Mouse (Mus musculus): Measurements from ENCODE around the gene Gm49027. TPM values are rescaled to one million over a fixed set of nuclear protein-coding genes. Genes with fewer than 3 reads are reported as not detected.

Gene Gm49027
- polyA plus RNA-seq (2012; fragmentation: generic; extraction: Trizol) = under 1 TPM in 1 of 2 experiments, not detected in 1; 0.08 TPM

DNA sequence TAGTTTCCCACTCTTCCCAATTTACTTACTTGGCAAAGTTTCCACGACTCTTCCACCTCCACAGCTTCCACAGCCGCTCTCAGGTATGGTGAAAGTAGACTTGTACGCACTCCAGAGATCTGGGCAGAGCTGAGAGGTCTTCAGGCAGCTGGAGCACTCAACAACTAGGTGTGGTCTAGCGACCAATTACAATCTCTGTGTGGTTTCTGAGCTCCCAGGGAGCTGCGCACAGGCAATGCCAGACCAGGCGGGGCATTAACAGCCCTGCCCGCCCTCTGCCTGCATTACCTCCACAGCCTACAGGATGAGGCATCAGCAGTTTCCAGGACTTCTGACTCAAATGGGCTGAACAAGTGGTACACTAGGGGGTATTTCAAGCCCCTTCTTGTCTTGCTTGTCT, at the start of gene Gm49027:
Gene Gm49027, minus strand, starts transcription at position 208 of the 400 bp plus-strand sequence.

DNA sequence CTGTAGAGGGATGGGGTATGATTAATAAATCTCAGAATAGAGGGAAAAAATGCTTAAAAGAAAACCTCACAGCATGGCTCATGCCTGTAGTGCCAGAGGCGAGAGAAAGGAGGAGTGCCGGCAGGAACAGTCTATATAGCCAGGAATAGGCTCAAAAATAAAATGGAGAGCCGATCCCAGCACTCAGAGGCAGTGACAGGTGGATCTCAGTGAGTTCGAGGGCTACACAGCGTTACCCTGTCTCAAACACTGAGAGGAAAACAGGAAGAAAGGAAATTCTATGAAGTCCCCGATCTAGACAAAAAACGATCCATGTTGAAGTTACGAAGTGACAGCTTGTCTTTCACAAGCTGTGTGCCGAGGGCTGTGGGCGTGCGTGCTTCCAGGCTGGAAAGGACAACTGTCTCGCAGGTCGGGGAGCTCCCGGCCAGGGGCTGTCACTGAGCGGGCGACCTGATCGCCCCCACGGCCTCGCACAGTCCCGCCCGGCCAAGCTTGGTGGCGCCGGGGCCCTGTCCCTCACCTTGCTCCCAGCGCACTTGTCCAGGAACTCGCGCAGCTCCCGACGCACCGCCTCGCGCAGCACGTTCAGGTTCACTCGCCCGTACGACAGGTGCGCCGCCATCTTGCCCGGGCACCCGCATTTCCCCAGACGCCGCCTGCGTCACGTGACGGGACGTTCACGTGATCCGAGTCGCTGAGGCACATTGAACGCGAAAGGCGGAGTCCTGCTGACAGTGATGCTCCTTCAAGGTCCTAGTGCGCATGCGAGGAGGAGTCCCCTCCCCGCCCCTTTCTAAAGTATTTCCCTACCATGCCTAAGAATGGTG, 47.3 kb upstream of the Gm49027 start, which contains the start of gene Vps33a:
Gene Vps33a, minus strand, starts transcription at position 682 of the 830 bp plus-strand sequence.

DNA sequence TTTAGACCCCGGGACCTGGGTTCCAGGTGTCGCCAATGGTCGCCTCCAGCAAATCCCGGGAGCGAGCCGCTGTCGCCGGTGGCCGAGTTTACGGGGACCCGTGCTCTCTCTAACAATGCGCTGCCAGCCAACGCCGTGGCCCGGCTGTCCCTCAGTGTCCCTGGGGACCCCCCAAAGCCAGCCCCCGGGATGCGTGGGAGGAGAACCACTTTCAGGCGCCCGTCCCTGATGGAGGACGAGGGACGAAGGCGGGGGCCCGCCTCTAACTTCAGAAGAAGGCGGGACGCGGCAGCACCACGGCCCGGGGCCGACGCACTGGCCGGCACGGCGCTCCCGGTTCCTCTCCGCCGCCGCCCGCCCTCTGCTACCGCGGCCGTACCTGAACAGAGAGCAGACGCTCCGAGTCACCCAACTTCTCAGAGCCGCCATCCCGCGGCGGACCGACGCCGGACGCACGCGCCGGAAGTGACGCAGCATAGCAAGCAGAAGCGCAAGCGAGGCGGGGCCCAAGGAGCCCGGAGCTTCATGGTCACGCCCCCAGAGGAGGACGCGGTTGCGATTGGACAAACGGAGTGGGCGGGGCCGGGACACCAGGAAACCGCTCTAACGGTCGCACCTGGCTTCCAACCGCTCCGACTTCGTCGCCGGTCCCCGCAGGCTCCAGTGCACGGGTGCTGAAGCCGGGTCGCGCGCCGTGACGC, 1.4 kb downstream of the Gm49027 start, which contains the start of gene Diablo:
Gene Diablo, minus strand, starts transcription at position 485 of the 701 bp plus-strand sequence.

DNA sequence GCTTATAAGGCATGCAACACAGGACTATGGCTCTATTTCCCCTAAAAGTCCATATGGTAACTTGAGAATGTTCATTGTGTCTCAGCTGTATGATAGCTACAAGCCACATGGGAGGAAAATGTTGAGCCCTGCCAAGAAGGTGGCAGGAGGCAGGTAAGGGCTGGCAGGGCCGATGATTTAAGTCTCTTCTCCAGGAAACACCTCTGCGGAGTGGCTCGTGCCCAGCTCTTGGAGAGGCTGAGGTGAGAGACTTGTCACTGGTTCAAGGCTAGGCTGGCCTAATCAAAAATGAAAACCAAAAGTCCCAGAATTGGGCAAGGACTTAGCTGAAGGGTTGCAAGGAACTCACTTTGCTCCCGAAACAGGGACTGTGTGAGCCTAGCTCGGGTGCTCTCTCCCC, 15.1 kb downstream of the Gm49027 start, which contains the start of gene B3gnt4:
Gene B3gnt4, plus strand, starts transcription at position 301 of the 400 bp plus-strand sequence.

DNA sequence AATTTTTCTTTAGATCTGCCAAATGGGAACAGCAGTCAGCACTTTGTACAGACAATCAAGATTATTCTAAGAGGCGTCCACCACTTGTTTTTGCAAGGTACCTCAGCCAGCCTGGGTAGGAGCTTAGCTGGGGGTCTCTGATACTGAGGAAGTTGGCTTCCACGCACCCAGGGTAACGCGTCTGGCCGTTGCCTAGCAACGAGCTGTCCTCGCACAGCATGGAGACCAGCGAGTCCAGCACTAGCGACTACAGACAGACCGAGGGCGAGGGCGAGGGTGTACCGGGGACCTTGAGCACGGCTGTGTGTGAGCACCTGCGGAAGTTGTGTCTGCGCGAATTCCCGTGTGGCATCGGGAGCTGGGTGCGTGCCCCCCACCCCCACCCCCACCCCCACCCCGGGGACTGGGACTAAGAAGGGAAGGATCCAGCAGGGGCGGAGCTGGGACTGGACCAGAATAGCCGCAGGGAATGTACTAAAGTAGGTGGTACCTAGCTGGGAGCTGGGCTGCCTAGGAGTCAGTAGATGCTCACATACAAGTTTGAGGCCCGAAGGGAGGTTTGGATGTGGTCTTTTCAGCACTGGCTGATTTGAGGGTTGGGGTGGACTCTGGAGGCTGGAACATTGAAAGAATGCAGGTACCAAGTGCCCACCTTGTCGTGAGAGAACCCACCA, 36.0 kb downstream of the Gm49027 start, which contains the start of the genes Lrrc43 and Il31:
Gene Lrrc43, plus strand, starts transcription at position 194 of the 674 bp plus-strand sequence.
Gene Il31, minus strand, starts transcription at position 378 of the 674 bp plus-strand sequence.

Other genes starting within 250 kb of the Gm49027 start
- gene Bcl7a, start 181.7 kb downstream of the Gm49027 start, polyA plus RNA-seq (2012; fragmentation: generic; extraction: Trizol) = 1 to 10 TPM in 1 of 2 experiments, under 1 TPM in 1; 0.37 to 2.4 TPM
- gene Mlxip, start 130.7 kb downstream of the Gm49027 start, polyA plus RNA-seq (2012; fragmentation: generic; extraction: Trizol) = 1 to 10 TPM; 1.6 to 7.3 TPM
- gene Lrrc43, start 36.2 kb downstream of the Gm49027 start, polyA plus RNA-seq (2012; fragmentation: generic; extraction: Trizol) = not detected
- gene Il31, start 36.0 kb downstream of the Gm49027 start, polyA plus RNA-seq (2012; fragmentation: generic; extraction: Trizol) = not detected
- gene B3gnt4, start 15.0 kb downstream of the Gm49027 start, polyA plus RNA-seq (2012; fragmentation: generic; extraction: Trizol) = under 1 TPM; 0.05 to 0.45 TPM
- 10 to 100 TPM; 21.5 to 35.0 TPM for gene Diablo, start 1.3 kb downstream of the Gm49027 start, polyA plus RNA-seq (2012; fragmentation: generic; extraction: Trizol)
- 10 to 100 TPM in 1 of 2 experiments, 1 to 10 TPM in 1; 5.3 to 13.7 TPM for gene Vps33a, start 47.5 kb upstream of the Gm49027 start, polyA plus RNA-seq (2012; fragmentation: generic; extraction: Trizol)
- 10 to 100 TPM in 1 of 2 experiments, 1 to 10 TPM in 1; 1.6 to 18.9 TPM for gene Clip1, start 159.1 kb upstream of the Gm49027 start, polyA plus RNA-seq (2012; fragmentation: generic; extraction: Trizol)
- 10 to 100 TPM in 1 of 2 experiments, 1 to 10 TPM in 1; 2.1 to 18.1 TPM for gene Zcchc8, start 195.6 kb upstream of the Gm49027 start, polyA plus RNA-seq (2012; fragmentation: generic; extraction: Trizol)
- 10 to 100 TPM in 1 of 2 experiments, 1 to 10 TPM in 1; 1.8 to 12.9 TPM for gene Rsrc2, start 223.9 kb upstream of the Gm49027 start, polyA plus RNA-seq (2012; fragmentation: generic; extraction: Trizol)
- 1 to 10 TPM; 1.3 to 7.6 TPM for gene Kntc1, start 224.2 kb upstream of the Gm49027 start, polyA plus RNA-seq (2012; fragmentation: generic; extraction: Trizol)

Measured in C3H10T1/2 (cell line).